Mouse (Mus musculus) spleen, embryonic (tissue): ENCODE measurements at regions not wholly inside any gene's neighbourhood (a gene's known extent, or its start where the extent isn't known, plus 50 kb on each side); places are given as distances from the start of the nearest gene placed in this dataset.
"Not testable (repeated sequence)": the region's sequence is repeated elsewhere in the genome, so short reads cannot be mapped to it uniquely, and the experiment has no call there.

Source experiments
- CTCF ChIA-PET: fragments of 350-600 bp; sonication (Branson Sonifier 250); formaldehyde crosslinking; loops from one replicate; lab custom pipeline; 2022; lab: Charles Lee

- CTCF ChIA-PET = no interaction called here
These were observed 106.2 kb downstream of the Sec31a start for GRCm38 (mm10) chr5:100309807-100310165.

- CTCF ChIA-PET = no interaction called here
These were observed 106.8 kb downstream of the Sec31a start for GRCm38 (mm10) chr5:100309071-100309806.

GRCm38 (mm10) chr5:100304403-100304802 lies 111.6 kb downstream of the Sec31a start:
- CTCF ChIA-PET = no interaction called here

- CTCF ChIA-PET = no interaction called here
These were observed 113.8 kb downstream of the Sec31a start for GRCm38 (mm10) chr5:100302068-100302775.

- CTCF ChIA-PET = no interaction called here
These were observed 116.9 kb downstream of the Sec31a start for GRCm38 (mm10) chr5:100299141-100299540.

- CTCF ChIA-PET = no interaction called here
These were observed 121.8 kb downstream of the Sec31a start for GRCm38 (mm10) chr5:100294189-100294588.

GRCm38 (mm10) chr5:100280215-100280614 lies 120.6 kb upstream of the Tmem150c start:
- CTCF ChIA-PET = no interaction called here

GRCm38 (mm10) chr5:100279474-100279873 lies 119.9 kb upstream of the Tmem150c start:
- CTCF ChIA-PET = no interaction called here

GRCm38 (mm10) chr5:100274674-100275073 lies 115.1 kb upstream of the Tmem150c start:
- CTCF ChIA-PET = no interaction called here

GRCm38 (mm10) chr5:100271975-100272374 lies 112.4 kb upstream of the Tmem150c start:
- CTCF ChIA-PET = not testable (repeated sequence)

GRCm38 (mm10) chr5:100270841-100271686 lies 111.5 kb upstream of the Tmem150c start:
- CTCF ChIA-PET = no interaction called here

- CTCF ChIA-PET = no interaction called here
These were observed 108.7 kb upstream of the Tmem150c start for GRCm38 (mm10) chr5:100268111-100268878.

- CTCF ChIA-PET = no interaction called here
These were observed 107.3 kb upstream of the Tmem150c start for GRCm38 (mm10) chr5:100266671-100267510.

GRCm38 (mm10) chr5:100259803-100260693 lies 100.4 kb upstream of the Tmem150c start:
- CTCF ChIA-PET = no interaction called here

GRCm38 (mm10) chr5:100258952-100259710 lies 99.5 kb upstream of the Tmem150c start:
- CTCF ChIA-PET = no interaction called here

- CTCF ChIA-PET = no interaction called here
These were observed 95.7 kb upstream of the Tmem150c start for GRCm38 (mm10) chr5:100255276-100255675.

GRCm38 (mm10) chr5:100252036-100252435 lies 92.4 kb upstream of the Tmem150c start:
- CTCF ChIA-PET = no interaction called here

- CTCF ChIA-PET = no interaction called here
These were observed 90.1 kb upstream of the Tmem150c start for GRCm38 (mm10) chr5:100249757-100250156.

- CTCF ChIA-PET = no interaction called here
These were observed 89.0 kb upstream of the Tmem150c start for GRCm38 (mm10) chr5:100248611-100249010.
